Mouse (Mus musculus) gastrocnemius, adult 8-10 months (tissue): ENCODE measurements around the gene Ttc38. TPM values are rescaled to one million over a fixed set of nuclear protein-coding genes. Genes with fewer than 3 reads are reported as not detected.

Source experiments
- DNase-seq, 2 experiments: peaks; one replicate each; pipeline ENCODE4 v3.0.0; 2022; ENCODE audit warnings: low spot score in 2 of 2
- total RNA-seq, 4 experiments: library from RNA; stranded (reverse); gene quantifications; 2 replicates each; pipeline ENCODE4 v1.2.4; 2022

The Ttc38 gene
- total RNA-seq: 1 to 10 TPM; 3.7 to 6.7 (median 4.4) TPM

DNA sequence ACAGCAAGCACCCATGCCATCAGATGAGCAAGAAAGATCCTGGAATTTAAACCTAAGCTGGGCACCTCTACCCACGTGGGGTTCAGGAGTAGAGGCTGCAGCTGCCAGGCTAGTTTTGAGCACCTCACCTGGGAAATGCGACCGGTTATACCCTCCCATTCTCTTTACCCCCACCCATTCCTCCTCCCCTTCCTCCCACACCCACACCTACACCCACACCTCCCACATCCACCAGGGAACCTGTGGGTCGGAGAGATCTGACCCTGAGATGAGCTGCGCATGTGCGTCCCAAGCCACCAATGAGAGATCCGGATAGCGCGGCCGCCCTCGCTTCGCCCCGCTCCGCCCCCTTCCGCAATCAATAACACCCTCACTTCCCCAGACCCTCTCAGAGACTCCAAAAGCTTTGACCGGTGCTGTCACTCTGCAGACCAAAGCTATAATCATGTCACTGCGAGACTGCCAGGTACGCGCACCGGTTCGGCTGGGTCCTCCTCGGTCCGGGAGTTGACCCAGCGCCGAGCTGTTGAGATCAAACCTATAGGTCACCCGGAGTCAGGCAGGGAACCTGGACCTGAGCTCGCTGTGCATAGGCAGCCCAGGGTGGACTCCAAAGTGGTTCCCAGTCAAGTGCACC is at the start of gene Ttc38:
TSS of gene Ttc38 (plus strand) at position 353 of the 637 bp plus-strand sequence.
- peak; percentile 67 to 82 for DNase-seq

DNA sequence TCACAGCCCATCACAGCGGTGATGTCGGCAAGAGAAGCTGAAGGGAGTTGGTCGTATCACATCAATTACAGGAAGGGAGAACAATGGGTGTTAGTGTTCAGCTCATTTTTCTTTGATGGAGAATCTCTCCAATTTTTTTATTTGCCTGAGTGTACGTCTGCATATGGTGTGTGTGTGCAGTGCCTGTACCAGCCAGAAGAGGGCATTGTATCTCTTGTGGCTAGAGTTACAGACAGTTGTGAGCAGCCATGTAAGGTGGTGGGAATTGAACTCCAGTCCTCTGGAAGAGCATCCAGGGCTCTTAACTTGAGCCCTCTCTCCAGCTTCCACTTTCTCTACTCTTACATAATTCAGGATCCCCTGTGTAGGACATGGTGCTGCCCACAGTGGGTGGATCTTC is 49.0 kb upstream of the Ttc38 start:
- no peak for DNase-seq

DNA sequence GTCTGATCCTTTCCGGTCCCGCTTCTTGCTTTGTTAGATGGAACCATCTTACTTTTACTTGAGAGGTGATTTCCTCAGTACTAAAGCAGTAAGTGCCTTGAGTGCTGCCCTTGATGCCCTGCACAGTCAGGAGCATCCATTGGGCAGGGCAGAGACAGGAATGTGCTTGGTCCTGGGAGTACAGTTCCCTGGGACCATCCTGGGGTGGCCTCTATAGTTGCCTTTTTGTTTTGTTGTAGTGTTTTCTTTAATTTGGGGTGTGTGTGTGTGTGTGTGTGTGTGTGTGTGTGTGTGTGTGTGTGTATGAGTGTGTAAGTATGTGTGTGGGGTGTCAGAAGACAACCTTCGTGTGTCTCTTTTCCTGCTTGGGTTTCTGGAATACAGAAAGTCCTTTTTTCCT is 47.8 kb upstream of the Ttc38 start:
- DNase-seq: no peak

DNA sequence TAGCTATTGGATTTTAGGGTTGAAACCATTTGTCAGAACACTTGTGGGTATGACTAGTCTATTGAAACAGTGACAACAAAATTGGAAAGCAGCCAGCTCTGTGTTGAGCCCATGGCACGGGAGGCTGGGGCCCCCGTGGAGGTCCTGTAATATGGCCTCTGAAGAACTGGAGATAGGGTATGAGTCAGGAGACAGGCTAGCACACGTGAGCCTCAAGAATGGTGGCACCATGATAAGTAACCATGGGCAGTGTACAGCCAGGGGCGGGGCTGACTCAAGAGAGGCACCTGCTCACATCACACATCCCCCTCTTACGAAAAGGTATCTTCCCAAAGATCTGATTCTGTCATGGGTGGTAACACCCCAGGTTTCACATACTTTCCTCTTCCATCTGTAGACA is 45.4 kb upstream of the Ttc38 start:
- no peak for DNase-seq

DNA sequence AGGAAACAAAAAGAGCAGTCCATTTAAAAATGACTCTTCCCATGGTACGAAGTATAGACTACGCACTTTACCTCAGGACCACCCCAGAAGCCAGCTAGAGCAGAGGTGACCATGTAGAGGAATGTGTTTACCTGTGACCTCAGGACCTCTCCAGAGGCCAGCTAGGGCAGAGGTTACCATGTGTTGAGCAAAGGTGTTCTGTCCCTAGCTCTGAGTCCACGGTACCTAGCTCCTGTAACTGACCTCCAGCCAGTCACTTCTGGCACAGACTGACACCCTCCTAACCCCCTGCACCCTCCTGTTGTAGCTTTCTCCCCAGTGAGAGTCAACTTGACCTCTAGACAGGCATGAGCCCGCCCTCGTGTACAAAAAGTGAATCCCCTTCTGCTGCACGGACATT is 44.6 kb upstream of the Ttc38 start:
- DNase-seq: no peak

DNA sequence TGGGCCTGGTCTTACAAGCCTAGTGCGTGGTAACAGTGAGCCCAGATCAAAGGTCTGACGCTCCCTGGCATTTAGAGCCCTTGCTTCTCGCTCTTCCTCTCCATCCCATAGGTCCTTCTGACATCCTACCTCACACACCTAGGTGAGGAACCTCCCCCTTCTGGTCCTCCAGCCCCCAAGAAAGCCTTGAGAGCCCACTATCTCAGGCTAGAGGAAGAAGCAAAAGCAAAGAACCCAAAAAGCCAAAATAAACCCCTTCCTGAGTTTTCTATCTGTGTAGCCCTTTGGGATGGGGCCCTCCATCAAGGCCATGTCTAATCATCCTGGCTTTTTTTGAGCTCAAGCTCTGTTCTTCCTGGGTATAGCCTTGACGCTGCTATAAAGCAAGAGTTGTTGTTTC is 44.1 kb upstream of the Ttc38 start:
- DNase-seq: no peak

DNA sequence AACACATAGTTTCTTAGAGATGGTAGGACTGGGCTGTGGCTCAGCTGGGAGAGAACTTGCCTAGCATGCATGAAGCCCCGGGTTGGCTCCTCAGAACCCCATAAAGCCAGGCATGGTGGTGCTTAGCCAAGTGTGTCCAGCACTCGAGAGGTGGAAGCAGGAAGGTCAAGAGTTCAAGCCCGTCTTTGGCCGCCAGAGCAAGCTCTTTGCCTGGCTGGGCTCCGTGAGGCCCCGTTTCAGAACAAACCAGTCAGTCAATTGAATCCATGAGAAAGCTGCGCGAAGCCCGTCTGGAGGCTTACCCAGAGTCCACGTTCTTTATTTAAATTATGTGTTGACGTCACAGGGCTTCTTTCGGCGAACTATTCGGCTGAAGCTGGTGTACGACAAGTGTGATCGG is 43.5 kb upstream of the Ttc38 start:
- no peak for DNase-seq

DNA sequence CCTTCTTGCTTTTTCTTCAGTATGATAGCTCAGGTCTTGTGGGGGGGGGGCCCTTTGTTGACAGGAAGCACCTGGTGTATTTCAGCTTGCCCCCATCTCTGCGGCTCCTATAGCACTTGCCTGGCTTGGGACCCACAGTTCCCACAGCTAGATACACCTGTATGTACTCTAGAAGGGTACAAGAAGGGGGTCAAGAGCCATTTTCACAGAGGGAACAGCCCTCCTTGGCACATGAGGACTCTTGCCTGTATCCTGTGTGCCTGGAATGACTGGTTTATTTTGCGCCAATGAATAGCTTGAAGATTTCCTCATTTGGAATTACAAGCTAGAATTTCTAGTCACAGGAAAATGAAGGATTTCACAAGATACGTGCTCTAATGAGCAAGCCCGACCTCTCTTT is 40.7 kb upstream of the Ttc38 start:
- DNase-seq: no peak

DNA sequence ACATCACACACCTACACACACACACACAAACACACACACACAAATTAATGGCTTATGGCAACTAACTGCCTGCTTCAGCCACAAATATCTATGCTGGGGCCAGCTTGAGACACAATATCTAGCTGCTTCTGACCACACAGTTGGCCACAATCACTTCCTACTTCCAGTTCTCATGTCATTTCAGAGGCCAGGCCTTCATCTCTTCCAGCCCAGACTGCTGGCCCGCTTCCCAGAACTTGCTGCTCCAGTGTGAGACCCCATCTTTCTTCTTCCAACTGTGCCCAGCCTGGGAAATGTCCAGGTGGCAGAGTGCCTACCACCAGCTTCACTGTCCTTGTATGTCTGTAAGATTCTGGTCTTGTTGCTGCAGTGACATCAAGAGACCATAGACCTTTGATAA is 39.3 kb upstream of the Ttc38 start:
- DNase-seq: no peak

DNA sequence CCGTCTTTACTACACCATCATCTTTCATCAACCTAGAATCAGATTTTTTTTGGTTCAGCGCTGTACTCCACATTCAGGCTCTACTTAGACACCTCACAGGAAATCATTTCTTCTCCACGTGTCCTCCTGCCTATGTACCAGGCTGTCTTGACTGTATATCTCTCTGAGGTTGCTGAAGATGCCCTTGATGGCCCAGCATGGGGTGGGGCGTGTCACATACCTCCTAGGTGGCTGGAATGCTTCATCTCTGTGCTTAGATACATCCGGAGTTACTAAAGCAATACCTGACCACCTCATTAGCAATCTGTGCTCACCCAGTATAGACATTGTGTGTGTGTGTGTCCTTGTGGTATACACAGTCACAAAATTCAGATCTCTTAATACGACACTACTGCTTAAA is 36.6 kb upstream of the Ttc38 start:
- DNase-seq: no peak

DNA sequence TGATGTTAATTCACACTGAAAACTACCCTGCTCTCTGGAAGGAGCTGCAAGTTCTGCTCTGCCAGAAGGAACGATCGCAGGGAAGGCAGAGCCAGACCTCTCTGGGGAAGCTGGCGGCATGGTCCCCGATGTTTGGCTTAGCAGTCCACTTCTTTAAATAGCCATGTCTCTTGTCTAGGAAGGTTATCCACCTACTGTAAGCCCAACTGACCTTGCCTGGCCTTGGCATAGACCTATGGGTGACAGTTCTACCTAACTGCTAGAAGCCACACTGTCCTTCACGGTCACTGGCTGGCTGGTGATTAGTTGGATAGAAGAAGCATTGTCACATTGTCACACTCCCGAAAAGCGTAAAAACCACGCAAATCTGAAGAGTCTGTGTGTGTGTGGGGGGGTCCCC is 33.4 kb upstream of the Ttc38 start:
- DNase-seq: peak in 1 of 2 experiments; percentile 33

DNA sequence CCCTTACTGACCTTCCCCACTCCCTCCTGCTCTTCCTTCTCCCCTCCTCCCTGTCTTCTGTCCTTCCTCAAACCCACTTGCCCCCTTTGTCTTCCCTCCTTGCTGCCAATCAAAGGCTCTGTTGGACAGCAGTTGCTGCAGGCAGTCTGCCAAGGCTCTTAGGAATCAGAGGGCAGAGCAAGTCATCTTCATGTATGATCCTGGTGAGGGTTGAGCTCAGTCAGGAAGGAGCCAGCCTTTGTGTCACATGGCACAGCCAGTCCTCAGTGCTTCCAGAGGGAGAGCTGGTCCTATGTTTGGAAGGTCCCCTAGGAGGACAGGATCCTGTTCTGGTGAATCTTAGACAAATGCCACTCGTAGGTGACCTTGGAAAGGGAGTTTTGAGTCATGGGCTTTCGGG is 29.2 kb upstream of the Ttc38 start:
- no peak for DNase-seq

DNA sequence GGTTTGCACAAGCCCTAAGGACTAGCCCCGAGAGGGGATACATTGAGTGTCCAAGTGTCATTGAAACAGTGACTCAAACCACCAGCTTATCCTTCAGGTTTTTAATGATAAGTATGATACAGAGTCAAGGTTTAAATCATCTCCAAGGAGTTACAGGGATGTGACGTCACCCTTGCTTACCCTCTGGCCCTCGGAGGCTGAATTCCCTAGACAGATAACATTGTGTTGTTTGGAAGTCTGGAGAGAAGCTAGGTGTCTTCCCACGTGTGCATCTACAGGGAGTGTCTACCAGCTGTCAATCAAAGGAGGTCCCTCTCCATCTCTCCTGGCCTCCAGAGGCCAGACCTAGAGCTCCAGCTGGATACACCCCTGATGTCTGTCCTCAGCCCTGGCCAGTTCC is 25.2 kb upstream of the Ttc38 start:
- DNase-seq: no peak

DNA sequence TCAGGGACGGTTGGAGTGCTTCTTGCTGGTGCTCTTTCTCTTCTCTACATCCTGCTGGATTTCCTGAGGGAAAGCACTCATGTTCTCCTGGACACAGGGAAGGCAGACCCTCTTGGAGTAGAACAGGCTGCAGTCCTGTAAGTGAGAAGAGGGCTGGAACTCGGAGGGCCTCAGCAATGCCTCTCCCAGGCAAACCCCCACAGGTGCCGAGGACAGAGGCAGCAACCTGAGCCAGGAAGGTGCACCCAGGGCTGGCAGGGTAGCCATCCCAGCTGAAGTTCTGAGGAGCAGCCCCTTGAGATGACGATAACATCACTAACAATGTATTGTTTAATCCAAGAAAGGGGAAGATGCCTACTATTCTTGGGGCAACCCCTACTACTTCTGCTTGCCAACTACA is 24.7 kb upstream of the Ttc38 start:
- no peak for DNase-seq

DNA sequence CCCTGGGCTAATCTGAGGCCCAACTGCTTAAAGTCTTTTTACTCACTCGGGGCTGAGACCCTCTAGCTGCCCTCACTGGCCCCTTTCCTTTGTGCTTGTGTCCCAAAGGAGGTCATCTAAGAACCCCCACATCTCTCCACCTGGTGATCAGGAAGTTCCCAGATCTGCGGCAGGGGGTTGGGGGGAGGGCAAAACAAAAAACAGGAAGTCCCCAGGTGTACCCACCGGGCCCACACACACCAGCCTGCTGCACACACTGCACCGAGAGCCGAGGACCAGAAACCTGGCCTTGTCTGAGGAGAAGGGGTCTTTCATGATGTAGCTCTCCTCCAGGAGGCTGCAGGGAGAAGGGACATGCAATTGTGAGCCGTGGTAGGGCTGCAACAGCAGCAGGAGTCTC is 24.1 kb upstream of the Ttc38 start:
- no peak for DNase-seq

DNA sequence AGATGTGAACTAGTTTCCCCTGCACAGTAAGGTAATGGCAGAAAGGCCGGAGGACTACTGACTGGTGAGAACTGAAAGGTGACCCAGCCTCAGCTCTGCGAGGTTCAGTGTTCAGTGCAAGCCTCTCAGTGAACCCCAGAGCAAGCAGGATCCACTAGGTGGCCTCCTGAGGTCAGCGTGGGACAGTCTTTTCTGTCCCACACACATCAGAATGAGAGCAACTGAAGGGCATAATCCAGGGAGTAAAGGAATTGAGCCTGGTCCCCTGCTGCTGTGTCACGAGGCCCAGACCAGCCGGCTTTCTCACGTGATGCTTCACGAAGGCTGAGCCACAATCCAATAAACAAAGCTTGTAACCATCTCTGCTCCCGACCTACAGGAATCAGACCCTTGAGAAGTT is 23.7 kb upstream of the Ttc38 start:
- DNase-seq: no peak

DNA sequence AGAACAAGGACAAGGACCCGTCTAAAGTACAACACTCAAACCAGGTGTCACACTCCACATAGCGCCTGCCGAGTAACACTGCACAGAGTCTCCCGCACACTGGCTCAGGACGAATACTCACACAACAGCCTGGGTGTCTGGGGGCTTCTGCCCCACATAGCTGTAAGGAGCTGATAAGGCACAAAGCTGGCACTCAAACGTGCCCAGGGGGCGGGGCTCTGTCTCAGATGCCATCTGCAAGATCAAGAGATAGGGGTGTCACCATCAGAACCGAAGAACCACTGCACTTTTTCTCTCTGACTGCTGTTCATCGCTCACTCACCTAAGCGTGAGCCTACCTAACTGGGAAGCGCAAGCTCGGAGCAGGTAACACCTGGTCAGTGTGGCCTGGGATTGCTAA is 23.0 kb upstream of the Ttc38 start:
- DNase-seq: no peak

DNA sequence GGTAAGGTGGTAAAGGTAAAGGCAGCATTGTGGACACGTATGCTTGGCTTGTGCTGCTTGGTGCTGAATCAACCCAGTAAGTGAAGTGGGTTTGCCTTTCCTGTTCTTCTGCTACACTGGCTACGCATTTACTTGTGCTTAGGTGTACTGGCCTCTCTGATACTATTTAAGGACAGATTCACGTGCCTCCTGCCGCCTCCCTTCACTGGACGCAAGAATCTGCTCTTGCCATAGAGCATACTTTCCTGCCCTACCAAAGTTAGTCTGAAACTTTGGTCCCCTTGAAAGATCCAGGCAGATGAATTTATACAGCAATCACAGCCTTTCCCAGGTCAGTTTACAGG is 21.7 kb upstream of the Ttc38 start:
- no peak for DNase-seq

DNA sequence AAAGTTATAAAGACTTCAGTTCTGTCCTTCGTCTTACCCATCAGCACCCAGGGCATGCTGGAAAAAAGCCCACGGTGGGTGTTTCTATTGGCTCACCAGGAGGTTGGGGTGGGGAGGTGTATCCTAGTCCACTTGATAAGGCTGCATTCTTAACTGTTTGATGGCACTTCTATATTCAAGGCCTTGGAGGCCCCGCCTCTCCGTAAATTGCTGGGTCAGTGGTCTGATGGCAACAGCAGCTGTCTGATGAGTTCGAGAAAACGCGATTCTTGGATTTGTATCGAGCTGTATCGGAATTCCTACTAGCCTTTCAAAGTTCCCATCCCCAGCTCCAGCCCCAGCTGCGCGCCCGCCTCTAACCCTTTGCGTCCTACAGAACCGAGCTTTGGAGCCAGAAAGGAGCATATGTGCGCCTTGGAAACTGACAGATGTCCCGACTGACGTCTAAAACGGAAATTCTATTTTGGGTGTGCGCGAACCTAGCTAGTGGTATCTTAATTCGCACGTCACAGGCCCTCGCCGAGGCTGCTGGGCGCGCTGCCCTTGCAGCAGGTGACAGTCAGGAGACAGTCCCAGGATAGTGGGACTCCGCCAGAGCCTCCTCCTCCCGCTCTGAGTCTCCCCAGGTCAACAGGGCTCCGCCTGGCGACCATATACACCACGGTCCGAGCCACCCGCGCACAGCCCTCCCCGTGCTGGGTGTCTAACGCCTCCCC is 21.1 kb upstream of the Ttc38 start:
- DNase-seq: peak; percentile 74 to 84

DNA sequence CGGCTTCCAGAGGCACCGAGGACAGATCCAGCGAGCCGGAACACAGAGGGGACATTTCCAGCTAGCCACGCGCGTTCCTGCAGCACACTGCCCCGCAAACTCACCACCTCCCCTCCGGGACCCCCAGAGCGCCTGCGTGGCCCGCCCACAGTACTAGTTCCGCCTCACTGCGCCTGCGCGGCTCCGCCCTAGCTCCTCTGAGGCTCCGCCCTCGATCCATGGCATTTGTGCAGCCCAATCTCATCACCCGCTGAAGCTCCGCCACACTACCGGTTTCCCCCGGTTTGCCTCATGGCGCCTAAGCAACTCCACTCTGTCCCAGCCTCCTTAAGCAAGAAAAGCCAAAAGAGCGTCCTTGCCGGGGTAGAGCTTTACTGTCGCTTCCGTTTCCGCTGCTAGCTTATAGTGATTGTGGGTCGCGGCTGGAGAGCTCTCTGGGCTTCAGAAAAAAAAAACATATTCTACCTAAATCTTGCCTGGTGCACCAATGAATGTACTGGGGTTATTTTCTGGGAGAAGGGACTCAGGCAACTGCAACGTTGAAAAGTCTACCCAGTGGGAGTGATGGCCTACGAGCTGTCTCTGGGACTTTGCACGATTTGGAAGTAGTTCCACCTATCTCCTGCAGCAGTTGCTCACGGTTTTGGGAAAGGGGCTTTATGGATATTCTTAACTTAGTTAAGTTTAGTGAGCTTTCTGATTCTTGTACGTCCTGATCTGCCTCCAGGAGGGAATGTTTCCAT is 20.4 kb upstream of the Ttc38 start, which contains the start of gene Cdpf1:
TSS of gene Cdpf1 (minus strand) at position 163 of the 743 bp plus-strand sequence.
- peak; percentile 98 for DNase-seq

DNA sequence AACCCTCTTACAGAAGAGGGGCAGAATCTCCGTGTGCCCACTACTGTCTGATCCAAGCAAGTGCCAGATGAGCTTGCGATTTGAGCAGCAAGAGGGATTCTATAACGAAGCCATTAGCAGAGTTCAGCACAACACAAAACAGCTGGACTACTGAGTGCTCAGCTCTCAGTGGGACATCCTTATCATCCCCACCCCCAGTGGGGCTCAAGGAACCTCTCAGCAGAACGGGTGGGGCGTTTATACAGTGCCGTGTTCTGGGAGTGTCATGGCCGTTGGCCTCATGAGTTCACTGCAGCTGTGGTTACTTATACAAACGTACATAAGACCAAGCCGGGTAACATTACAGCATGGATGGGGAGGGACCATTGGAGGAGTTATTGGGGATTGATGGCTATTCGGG is 18.7 kb upstream of the Ttc38 start:
- DNase-seq: no peak

DNA sequence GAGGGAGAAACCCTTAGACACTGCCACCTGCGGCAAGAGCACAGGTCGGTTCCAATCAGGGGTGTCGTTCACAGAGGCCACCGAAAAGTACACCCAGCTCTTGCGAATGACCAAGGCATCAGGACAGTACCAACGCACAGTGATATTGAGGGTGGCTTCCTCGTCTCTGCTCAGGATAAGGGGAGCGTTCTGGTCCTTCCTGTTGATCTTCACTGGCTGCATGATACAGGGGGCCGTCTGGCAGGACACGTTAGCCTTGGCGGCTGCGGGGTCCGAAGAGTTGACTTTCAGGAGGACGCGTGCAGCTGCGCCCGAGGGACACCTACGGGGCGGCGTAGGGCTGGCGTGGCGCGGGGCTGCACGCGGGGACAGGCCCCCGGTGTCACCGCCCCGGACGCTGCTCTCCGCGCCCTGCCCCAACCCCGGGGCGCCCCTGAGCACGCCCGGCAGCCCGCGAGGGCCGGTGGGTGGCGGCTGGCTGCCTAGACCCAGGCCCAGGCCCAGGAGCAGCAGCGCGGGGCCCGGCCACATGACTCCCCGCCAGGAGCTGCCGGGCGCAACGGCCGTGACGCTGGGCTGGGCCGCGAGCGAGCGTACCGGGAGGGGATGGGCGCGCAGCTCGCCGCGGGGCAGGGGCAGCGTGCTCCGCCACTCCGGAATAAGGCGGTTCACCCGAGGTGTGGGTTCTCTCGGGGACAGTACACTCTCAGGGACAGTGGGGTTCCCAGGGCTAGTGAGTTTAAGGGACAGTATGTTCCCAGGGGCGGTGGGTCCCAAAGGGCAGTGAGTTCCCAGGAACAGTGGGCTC is 10.7 kb upstream of the Ttc38 start, which contains the start of gene Pkdrej:
TSS of gene Pkdrej (minus strand) at position 532 of the 808 bp plus-strand sequence.
- peak in 1 of 2 experiments; percentile 35 for DNase-seq
